Mouse (Mus musculus): ENCODE measurements around the gene Rasgrp4.
A peak's percentile ranks its signal among the peaks of the same experiment; 100 is the strongest.
"Not testable (repeated sequence)": the region's sequence is repeated elsewhere in the genome, so short reads cannot be mapped to it uniquely, and the experiment has no call there.

Rasgrp4 gene

DNA sequence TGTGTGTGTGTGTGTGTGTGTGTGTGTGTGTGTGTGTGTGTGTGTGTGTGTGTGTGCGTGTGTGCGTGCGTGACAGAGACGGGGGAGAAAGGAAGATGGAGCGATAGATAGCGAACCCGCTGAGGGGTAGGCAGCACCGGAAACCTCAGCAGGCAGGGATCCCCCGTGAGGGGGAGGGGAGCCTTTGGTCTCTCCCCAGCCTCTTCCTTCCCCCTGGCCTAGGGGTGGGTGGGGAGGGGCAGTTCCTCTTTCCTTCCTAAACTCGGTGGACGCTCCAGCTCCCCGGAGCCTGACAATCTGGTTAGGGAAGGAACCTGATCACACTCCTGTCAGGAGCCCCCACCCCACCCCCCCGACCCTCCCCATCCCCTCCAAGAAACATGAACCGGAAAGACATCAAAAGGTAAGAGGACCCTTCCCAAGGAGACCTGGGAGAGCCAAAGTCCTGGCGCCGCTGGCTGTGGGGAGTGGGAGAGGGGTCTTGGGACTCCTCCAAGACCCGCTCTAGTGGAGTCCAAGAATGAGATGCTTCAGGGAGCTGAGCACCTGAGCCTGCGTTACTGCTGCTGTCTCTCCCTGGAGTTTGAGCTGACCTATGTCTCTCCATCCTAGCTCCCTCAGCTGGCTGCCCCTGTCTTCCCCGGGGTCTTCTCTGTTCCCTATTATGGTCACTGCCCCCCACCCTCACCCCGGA lies at the start of gene Rasgrp4:
Rasgrp4 (plus strand) TSS at position 159 of the 694 bp plus-strand sequence.
- DNase-seq (ENCODE audit: low spot score), result no peak

DNA sequence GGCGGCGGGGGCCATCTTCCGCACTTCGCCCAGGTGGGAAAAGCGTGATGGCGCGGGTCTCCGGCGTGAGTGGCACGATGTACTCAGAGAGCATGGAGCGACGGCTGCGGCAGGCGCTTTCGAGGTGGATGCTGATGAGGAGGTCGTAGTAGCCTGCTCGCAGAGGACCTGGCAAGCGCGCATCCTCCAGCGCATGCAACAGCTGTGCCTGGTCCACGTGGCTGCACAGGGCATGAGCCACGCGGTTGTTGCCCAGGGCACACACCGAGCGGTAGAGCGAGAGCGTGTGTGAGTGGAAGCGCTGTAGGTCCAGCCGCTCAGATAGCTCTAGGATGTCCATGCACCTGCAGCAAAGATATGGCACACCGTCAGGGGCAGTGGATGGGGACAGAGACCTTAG lies 48.7 kb upstream of the Rasgrp4 start:
- no peak for DNase-seq (ENCODE audit: low spot score)

DNA sequence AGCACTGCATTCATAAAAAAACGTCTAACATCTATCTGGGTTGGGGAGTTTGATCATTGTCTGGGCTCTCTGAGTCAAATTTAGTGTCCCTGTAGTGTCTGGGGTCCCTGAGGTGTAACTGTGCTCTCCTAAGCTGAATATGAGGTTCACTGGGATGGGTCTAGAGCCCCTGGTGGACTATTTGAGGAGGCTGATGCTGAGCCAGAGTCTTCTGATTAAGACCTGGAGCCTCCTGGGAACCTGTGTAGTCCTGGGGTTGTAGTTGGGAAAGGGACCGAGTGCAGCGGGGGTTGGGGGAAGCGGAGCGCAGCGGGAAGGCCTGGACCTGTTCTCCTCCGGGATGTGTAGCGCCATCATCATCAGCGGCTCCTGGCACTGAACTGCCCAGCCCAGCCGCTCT lies 47.7 kb upstream of the Rasgrp4 start:
- DNase-seq (ENCODE audit: low spot score), result no peak

DNA sequence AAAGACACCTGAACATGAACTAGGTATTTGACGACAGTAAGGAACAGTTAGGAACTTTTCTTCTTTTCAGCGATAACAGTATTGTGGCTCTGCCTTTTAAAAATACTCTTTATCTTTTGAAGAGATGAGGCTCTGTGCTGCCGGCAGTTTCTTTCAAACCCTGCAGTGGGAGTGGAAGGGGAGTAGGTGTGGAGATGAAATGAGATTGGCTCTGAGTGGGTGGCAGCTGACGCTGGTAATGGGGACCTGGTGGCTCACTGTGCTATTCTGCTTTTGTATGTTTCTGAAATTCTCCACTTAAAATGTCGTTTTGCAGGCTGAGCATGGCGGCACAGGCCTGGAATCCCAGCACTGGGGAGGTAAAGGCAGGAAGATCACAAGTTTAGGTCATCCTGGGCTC lies 45.8 kb upstream of the Rasgrp4 start:
- no peak for DNase-seq (ENCODE audit: low spot score)

DNA sequence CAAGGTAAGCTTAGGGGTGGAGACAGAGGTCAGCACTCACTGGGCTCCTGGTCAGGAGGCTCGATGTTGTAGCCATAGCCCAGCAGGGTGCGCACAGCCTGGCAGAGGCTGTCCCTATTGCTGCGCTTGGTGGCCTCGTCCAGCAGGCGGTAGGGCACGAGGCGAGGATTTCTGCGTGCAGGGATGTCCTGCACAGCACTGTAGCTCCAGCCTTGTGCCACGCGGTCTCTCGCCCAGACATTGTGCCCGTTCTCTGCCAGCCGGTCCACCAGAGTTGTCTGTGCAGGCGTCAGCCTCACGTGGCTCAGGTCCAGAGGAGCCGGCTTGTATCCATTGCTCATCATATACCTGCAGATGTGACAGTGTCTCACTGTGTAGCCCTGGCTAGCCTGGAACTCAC lies 37.5 kb upstream of the Rasgrp4 start:
- no peak for DNase-seq (ENCODE audit: low spot score)

DNA sequence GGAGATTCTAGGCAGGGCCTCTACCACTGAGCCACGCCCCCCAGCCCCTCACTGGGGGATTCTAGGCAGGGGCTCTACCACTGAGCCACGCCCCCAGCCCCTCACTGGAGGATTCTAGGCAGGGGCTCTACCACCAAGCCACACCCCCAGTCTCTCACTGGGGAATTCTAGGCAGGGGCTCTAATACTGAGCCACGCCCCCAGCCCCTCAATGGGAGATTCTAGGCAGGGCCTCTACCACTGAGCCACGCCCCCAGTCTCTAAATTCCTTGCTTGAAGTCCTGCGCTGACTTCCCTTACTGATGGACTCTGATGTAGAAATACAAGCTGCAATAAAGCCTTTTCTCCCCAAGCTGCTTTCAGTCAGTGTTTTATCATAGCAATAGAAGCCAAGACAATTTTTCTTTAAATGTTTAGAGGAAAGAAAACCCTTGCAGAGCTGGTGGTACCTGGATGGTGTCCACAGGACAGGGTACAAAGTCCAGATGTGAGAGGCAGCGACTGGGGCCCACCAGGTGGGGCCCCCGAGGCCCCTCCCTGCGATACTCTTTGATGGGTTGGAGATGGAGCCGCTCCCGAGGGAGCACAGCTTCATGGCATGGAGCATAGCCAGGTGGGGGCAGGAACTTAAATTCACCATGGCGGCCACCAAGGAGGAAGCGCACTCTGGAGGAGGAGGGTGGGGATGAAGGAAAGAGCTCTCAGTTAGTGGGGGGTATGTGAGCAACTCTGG lies 33.2 kb upstream of the Rasgrp4 start:
- no peak for DNase-seq (ENCODE audit: low spot score)

DNA sequence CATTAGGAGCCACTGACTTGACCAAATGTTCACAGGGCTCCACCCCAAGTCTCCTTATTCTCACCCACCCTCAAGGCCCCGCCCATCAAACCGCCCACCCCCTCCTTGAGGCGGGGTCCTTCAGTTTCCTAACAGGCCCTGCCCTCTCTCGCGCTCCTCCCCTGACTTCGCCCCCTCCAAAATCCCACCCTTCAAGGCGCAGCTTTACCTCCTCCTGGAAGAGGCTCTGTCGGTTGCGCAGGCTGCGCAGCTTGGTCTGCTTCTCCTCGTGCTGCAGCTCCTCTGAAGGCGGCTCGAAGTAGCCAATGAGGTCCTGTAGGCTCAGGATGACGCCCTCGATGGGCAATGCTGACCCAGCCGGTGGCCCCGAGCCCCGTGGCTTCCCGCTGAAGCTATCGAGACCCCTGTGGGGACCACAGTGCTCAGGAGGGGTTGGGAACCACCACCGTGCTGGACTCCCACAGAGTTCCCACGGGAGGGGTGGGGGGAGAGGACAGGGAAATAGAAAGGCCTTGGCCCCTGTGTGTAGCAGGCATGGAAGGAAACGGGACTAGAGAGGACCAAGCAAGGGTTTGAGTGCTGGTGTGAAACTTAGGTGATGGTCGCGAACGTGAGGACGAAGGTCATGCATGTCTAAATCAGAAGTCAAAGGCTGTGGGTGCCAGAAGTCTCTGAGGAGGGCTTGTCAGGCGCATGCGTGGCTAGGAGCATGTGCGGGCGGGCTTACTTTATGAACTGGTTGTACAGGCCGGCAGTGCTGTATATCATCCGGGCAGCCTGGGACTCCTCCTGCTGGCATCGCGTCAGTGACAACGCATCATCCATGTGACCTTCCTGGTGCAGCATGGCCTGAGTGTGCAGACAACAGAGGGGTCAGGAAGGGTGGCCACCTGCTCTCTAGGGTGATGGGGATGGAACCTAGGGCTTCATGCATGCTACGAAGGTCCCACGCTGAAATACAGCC lies 25.4 kb upstream of the Rasgrp4 start:
- DNase-seq (ENCODE audit: low spot score), result peak; percentile 81

DNA sequence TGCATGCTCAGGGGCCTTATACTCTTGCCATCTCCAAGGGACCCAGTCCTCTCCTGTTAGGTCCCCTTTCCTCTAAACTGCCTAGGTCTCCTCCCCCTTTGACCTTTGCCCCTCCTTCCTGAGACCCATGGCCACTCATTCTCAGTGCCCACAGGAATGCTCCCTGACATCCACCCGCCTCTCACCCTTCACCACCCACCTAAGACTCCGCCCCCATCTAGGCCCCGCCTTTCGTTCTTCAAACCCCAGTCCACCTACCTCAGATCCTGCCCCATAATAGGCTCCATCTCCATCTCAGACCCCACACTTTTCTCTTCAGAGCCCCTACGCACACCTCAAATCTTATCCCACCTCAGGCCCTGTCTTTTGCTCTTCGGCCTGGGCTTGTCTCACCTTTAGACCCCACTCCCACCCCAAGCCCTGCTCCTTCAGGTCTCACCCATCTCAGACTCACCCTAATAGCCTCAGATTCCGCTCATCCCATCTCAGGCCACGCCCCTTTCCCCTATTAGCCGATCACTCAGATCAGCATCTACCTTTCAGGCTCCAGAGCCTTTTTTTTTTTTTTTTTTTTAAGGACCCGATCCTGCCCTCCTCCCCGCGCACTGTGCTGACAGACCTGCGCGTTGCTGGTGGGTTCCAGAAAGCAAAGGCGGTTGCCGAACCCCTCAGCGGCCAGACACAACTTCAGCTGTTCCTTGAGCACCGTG lies 16.4 kb upstream of the Rasgrp4 start:
- no peak for DNase-seq (ENCODE audit: low spot score)

DNA sequence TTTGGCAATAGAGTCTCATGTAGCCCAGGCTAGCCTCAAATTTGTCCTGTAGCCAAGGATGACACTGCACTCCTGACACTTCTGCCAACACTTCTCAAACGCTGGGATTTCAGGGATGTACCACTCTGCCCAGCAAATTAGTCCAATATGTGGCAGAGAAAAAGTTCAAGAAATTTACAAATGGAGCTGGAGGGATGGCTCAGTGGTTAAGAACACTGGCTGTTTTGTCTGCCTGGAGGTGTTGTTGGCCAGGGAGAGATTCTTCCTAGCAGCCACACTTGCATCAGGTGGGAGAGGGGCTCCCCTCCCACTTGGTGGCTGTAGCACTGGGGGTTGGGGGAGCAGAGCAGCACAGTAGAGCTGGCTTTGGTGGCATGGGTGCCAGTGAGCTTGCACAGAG lies 15.1 kb upstream of the Rasgrp4 start:
- DNase-seq (ENCODE audit: low spot score), result no peak

DNA sequence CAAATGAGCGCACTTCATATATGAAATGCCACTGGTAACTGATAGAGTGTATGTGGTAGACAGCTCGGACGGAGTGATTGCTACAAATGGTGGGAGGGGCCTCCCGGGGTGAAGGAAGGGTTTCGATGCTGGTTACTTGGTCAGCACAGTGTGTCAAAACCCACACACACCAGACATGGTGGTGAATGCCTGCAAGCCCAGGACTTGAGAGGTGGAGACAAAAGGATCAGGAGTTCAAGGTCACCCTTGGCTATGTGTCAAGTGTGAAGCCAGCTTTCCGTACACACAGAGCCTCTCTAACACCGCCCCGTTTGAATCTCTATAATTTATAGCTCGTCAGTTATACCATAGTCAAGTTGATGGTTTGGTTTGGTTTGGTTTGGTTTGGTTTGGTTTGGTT lies 11.8 kb upstream of the Rasgrp4 start:
- no peak for DNase-seq (ENCODE audit: low spot score)

DNA sequence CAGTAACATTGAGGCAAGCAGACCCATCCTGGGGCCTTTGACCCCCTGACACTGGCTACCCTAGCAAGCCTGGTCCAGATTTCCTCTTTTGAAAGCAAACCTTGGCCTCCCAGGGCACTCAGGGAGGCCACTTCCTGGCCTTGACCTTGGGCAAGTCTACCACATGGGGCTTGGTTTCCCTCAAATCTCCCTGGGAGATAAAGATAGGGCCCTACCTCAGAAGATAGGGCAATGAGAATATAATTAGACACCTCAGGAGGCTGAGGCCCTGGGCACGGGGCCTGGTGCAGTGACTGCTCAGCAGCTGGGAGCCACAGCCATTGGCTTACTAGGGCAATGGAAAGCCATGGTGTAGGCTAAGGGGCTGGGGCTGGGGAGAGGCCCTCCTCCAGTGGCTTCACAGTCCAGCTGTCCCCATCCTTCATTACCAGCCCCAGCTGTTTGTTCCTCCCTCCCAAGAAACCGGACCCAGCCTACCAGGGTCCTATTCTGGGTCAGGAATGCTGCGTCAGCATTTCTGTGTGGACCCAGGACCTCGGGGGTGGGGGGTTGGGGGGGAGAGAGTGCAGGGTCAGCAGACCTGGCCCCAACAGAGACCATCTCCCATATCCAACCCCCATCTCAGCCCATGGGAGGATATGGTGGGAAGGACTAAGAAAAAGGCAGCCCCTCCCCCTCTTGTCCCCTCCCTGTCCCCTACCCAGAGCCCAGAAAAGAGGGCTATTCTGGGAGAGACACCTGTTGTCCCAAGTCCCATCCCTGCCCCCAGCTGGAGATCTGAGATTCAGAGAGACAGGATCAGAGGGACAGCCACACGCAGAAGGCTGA lies 10.9 kb upstream of the Rasgrp4 start:
- no peak for DNase-seq (ENCODE audit: low spot score)

DNA sequence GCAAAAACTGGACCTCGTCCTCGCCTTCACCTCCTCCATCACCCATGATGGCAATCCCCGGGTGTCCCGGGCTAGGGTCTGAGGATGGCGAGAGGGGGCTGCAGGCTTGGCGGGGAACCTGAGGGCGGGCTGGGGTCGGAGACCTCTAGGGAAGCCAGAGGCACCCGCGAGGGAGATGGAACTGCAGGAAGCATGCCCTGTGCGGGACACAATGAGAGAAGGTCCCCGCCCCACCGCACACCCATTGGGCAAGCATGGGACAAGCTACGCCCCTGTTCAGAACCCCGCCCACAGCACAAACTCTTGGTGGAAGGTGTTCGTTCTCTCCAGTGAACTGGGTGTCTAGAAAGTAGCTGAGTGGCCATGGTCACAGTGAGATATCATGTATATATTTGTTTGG lies 9.7 kb upstream of the Rasgrp4 start, which contains the start of gene Ryr1:
Ryr1 (minus strand) TSS at position 210 of the 400 bp plus-strand sequence.
- DNase-seq (ENCODE audit: low spot score), result peak; percentile 79

DNA sequence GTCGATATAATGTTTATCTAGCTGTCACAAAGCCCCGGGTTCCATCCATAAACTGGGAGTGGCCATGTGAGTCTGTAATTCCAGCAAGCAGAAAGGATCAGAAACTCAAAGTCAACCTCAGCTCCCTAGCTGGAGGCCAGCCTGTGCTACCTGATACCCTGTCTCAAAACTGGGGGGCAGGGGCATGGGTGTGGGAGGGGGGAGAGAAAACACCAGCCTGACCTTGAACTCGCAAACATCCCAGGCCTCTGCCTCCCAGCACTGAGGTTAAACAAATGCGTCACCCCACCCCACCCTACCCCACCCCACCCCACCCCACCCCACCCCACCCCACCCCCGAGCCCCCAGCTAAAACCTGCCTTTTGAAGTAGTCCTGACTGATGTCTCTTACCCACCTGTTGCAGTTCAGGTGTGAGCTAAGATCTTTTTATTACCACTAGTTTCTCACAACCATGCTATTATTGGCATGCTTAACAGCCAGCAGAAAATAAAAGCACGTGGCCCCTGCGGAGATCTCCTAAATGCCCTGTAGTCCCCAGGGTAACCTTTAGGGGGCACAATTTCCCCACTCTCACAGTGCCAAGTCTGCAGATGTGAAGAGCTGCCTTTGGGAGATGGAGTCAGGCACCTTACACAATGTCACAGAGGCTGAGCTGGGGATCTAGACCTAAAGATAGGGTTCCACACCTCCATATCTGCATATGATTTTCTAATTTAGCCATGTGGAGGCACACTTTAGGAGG lies 8.3 kb upstream of the Rasgrp4 start:
- peak; percentile 74 for DNase-seq (ENCODE audit: low spot score)

DNA sequence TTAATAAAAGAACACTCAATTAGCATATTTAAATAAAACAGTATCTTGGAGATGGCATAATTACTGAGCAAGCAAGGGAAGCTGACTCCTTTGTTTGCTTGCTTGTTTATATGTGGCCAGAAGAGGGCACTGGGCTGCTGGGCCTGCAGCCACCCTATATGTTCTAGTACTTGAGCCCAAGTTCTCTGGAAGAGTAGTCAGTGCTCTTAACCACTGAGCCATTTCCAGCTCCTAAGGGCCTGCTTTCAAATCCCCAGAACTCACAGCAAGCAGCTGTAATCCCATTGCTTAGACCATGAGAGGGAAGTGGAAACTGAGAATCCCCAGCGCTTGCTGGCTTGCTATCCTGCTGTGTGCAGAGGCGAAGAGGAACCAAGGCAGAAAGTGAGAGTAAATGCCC lies 5.9 kb upstream of the Rasgrp4 start:
- DNase-seq (ENCODE audit: low spot score), result no peak

DNA sequence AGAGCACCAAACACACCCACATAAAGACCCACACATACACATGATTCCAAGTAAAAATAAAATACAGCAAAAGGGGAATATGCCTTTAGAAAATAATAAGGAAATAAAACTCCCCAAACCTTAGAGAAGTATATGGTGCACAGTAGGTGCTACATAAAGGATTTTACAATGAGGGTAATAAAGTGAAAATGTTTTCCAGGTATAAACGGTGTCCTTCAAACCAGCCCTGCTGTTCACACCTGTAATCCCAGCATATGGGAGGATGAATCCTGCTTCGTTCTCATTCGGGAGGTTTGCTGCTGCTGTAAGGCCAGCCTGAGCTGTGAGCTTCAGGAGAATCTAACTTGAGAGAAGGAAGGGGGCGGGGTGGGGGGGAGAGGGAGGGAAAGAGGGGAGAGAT lies 421 bp upstream of the Rasgrp4 start:
- DNase-seq (ENCODE audit: low spot score), result no peak

DNA sequence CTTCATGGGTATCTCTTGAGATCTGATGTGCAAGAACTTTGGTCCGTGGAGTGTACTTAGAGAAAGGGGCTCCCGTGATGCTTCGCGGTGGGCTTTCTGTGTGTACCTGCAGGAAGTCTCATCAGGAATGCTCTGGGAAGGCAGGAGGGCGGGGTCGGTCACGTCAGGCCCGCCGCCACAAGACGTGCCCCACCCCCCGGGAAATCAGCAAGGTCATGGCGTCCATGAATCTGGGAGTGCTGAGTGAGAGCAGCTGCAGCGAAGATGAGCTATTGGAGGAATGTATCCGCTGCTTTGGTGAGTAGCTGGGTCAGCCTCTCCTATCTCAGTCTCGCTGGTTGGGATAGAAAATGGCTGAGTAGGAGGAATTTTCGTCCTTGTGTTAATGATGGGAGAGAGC lies 2.8 kb downstream of the Rasgrp4 start:
- DNase-seq (ENCODE audit: low spot score), result no peak

DNA sequence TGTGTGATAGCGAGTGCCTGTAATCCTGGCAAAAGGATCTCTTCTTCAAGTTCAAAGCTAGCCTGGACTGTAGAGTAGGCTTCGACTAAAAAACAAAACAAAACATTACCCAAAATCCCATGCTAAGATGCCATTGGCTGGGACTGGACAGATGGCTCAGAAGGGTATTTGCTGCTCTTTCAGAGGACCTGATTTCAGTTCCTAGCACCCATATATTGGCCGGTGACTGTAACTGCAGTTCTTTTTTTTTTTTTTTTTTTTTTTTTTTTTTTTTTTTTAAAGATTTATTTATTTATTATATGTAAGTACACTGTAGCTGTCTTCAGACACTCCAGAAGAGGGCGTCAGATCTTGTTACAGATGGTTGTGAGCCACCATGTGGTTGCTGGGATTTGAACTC lies 4.6 kb downstream of the Rasgrp4 start:
- not testable (repeated sequence) for DNase-seq (ENCODE audit: low spot score)

DNA sequence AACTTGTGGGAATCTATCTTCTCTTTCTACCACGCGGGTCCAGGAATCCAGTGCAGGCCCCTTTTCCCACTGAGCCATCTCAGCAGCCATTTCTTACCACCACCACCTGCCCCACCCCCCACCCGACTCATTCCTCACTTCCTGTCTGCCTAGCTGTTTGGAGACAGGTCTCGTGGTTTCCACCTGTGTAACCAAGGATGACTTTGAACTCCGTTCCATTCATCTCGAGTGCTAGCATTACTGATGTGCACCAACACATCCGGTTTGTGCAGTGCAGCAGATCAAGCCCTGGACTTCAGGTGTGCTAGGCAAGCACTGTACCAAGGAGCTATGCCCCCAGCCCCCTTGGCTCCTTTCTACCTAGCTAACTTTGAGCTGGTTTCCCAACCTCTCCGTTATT lies 6.8 kb downstream of the Rasgrp4 start:
- DNase-seq (ENCODE audit: low spot score), result no peak

DNA sequence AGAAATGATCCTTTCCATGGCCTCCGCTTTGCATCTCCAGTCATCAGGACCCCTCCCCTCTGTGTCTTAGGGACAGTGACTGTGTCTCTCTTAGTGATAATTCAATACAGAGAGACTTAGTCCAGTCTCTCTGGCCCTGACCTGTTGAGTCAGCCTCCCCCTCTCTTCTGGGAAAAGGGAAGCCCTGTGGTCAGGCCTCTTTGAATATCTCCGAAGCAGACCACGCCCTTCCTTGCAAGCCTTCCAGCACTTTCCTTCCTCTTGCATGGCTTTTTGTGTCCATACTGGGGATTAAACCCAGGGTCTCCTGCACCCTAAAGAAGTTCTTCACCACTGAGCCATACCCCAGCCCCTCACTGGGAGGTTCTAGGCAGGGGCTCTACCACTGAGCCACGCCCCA lies 9.4 kb downstream of the Rasgrp4 start:
- DNase-seq (ENCODE audit: low spot score), result no peak

DNA sequence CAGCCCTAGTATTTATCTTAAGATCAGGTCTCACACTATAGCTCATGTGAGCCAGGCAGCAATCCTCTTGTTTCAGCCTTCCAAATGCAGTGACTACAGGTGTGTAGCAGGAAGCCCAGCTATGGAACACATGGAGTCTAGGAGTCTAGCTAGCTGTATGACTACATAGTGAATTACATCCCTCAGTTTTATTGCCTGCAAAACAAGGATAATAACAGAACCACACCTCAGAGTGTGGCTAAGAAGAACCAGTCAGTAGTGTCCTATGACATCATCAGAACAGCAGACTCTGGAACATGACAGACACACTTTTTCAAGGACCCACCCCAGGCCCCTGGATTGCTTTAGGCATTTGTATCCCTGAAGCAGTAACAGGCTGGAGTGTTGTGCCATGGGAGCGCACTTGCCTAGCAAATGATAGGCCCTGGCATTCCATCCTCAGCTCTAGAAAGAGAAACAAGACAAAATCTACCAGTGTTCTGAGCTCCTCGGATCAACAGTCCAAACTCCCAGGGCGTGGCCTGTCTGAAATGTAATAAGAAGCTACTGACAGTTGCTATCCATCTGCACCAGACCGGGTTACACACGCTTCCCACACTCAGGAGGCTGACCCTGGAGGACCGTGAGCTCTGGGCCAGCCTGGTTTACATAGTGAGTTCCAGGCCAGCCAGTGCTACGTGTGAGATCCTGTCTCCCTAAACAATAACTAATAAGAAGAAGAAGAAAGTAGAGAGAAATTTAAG lies 12.1 kb downstream of the Rasgrp4 start:
- DNase-seq (ENCODE audit: low spot score), result no peak
